Mouse (Mus musculus): ENCODE measurements around the gene Cd27.

DNA sequence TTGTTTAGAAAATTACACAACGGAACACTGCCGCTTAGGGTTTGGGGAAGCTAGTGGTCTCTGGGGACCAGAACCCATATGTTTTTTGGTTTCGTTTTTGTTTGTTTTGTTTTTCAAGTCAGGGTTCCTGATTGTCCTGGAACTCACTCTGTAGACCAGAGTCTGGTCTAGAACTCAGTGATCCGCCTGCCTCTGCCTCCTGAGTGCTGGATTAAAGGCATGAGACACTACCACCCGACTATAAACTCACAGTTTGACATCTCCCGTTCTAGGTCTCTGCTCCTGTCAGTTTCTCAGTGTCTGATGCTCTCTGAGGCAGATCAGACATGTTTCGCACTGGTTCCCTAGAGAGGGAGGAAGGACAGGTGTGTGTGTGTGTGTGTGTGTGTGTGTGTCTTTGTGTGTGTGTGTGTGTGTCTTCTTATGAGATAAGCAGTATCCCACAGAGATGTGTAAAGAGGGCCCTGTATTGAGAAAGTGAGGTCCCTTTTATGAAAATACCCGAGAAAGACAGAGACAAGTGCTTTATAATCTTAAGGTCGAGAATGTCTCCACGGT is 35.5 kb upstream of the Cd27 start:
- TF ChIP-seq CTCF (IDR thresholded peaks at IDR 0.05; ENCODE audit: low read depth), result no peak
- TF ChIP-seq EP300 (IDR thresholded peaks at IDR 0.05; ENCODE audit: low read depth), result no peak

All from heart, postnatal 0 days (tissue).